Mouse (Mus musculus): ENCODE measurements around the gene Mast4. TPM values are rescaled to one million over a fixed set of nuclear protein-coding genes. Genes with fewer than 3 reads are reported as not detected.
A peak's percentile ranks its signal among the peaks of the same experiment; 100 is the strongest.

The Mast4 gene
- total RNA-seq, 1 experiment from 2014 or later: 60.8 TPM

DNA sequence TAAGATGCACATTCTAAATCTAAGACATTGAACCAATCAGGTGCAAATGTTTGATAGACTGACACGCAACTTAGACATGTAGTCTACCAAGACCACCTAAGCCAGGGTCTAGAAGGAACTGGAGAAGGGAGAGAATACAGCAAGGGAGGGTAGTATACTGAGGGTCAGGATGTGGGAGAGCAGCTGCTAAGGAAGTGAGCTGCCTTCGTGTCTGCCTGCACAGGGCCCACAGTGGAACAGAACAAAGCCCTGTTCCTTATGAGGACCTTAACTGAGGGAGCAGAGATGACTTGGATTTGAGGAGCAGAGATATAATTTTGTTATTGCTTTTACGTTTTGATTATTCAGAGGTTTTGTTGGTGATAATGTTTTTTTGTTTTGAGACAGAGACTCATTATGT is 138.4 kb downstream of the Mast4 start:
- no peak for DNase-seq

DNA sequence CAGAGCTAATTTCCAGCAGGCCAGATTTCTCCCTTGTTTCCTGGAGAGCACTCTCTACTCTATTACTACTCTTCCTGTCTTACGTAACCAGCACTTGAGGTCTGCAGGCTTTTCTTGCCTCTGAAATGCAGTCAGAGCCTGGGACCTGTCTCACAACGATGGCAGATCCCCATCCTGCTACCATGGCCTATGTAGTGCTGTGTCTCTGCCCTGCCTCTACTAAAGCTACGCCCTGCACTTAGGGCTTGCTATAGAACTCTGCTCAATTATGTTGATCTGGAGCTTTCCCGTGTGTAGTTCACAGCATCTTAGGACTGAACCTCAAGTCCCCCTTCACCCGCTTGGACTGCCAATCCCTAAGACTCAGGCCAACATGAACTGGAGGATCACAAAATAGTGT is 150.7 kb downstream of the Mast4 start:
- no peak for DNase-seq

DNA sequence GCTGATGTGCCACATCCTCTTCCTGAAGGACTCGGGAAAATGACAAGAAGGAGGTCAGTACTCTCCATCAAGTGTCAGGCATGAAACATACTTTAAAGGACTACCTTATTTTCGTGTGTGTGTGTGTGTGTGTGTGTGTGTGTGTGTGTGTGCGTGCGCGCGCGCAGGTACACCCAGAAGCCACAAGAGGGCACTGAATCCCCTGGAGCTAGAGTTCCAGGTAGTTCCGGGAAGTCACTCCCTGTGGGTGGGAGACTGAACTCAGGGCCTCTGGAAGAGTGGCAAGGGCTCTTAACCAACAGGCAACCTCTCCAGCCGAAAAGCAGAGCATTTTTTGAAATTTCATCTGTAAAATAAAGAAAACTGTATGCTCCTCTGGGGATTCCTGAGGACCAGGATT is 152.5 kb downstream of the Mast4 start:
- DNase-seq: no peak

DNA sequence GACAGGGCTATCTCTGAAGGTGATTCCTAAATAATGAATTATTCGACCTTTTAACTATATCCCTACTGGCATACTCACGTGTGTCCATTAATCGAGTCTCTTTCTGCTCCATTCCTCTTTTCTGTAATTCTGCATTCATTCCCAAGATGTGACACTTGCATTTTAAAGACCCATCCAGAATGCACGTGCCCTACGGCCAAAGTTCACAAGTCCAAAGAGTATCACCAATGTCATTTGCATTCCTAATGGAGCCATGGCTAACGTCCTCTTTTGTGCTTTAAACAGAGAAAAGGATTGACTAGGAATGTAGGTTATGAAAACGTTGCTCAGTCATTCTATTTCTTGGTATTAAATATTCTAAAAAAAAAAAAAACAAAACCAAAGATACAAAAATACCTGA is 157.4 kb downstream of the Mast4 start:
- DNase-seq: no peak

DNA sequence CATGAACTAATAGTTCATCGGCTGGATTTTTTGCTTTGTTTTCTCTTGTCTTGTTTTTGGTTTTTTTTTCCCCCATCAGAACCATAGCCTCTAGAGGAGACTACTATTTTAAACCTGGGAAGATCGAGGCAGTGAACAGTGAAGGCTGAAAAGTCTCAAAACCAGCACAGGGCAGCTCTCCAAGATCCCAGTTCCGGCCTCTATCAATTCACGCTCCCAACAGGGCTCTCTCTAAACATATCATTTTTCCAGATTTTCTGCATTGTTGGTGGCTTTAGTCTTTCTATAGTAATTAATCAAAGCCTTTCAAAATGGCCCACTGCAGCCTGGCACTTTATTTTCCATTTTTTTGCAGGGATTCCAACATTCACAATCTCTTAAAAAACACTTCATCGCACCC is 159.9 kb downstream of the Mast4 start:
- peak; percentile 33 for DNase-seq

DNA sequence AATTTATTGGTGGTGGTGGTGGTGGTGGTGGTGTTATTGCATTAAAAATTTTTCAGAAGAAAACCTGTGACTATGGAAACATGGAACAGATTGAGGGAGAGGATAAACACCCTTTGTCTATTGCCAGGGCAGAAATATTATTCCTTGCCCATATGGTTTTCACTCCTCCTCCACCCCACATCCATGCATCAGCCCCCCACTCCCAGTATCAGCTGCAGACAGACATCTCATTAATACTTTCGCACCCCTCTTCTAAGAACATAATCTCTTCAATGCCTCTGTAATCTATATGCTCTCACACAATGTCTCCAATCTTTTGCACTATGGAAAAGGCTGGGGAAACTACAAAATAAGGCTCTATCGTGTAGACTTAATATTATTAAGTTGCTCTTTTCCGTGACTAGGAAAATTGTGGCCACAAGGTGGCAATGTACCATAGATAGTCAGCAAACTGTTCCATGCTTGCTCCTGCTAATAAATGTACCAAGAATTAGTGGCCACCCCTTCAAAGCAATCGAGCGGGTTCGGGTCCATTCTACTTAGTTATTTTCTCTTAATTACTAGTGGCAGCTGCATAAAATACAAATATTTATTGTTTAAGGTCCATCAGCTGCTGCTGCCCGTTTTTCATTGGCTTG is 160.6 kb downstream of the Mast4 start:
- peak; percentile 82 for DNase-seq

DNA sequence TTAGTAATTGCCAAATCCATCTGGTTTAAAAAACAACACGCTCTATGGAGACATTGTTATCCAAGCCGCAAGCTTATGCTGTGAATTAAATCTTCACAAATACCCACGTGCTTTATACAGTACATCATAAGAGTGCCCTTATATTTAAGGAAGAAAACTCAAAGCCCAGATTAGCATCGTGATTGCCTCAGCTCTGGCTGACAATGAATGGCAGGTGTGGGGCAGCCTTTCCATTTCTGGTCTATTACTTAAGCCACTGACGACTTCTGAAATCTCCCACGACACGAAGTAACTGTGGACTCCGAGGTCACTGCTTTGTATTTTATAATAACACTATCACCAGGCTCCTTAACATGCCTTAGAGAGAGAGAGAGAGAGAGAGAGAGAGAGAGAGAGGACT is 182.4 kb downstream of the Mast4 start:
- no peak for DNase-seq

DNA sequence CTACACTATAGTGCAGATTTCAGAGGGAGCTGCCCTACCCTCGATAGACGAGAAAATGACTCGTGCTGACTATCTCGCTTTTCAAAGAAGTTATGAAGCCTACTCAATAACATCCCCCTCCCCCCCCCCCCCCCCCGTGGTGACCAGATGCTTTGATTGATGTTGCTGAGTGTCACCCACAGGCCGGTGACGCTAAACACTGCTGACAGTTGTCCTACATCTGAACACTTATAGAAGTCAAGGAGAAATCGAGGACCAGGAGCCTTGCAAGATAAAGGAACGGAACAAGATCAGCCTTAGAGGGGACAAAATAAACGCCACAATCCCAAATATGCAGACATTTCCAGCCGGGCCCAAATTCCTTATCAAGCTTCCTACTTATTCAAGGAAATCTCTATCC is 183.1 kb downstream of the Mast4 start:
- no peak for DNase-seq

DNA sequence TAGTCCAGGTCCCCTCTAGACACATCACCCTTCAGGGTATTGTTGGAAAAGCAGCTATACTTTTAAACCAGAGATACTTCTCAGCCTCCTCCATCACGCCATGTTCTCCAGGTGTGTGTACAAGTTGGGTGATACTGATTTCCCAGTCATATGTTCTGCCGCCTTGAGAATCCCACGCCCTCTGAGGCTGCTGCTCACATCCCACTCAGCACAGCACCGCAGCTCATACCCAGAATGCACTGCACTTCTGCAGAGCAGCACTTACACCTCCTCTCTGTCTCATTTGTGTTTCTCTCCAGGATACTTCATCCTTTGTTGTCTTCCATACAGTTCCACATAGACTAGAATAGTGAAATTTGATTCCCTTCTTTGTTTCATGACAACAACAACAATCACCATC is 183.6 kb downstream of the Mast4 start:
- DNase-seq: no peak

DNA sequence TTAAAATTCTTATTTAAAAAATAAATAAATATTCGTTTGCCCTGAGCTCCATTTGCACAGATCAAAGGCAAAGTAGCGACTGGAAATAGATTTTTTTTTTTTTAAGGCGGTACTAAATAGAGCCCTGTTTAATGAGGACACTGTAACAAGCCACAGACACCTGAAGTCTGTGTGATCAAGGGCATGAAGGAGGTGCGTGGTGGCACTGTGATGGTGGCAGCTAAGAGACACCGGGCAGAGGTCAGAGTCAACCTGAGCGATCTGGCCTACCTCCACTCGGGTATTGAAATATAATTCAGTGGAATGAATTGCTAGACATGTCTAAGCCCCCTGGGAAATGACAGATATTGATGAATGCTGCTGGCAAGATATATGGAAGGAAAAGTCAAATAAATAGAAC is 184.9 kb downstream of the Mast4 start:
- no peak for DNase-seq

DNA sequence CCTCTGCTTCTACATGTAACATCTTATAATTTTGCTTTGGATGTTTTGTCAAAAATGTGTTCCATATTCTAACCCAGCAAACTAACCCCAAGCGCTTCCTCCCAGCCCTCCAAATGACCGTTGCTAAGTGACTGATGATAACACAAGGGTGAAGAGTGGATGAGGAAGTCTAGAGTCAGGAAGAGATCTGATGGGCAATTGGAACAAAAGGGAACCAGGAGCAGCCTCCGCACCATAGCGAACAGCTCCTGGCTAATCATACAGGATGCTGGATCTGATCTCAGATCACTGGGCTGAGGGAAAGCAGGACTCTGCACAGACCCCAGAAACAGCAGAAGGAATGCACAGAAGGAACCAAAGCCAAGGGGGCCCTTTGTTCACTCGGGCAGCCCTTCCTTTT is 190.0 kb downstream of the Mast4 start:
- no peak for DNase-seq

DNA sequence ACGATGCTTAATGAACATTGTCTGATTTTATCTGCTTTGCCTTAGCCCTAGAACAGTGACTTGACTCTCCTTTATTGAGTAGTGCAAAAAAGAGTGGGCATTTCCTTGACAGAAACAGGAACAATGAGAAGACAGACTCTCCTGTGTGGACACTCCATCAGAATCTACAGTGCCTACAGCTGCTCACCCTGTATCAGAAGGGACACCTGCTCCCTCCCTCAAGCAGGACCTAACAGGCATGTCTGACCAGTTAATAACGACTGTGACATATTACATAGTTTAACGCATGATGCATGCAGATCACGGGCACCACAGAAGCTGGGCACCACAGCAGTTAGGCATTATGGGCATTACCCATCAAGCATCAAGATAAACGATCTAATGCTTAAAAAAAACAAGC is 193.0 kb downstream of the Mast4 start:
- no peak for DNase-seq

DNA sequence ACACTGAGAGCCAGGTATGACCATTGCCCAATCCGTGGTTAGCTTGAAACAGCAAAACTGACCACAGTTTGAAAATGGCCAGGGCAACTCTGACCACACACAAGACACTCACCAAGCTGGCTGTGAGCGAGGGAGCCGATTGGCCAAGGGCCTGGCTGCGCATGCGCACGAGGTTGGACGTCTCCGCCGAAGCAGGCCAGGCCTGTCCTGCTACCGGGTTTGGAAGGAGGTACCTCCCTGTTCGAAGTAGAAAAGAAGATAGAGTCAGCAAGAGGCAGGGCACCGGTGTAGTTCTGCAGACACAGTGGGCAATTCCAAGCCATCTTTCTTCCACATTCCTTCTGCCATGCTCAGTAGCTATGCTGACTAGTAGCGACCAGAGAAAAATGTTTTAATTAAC is 194.2 kb downstream of the Mast4 start:
- no peak for DNase-seq

DNA sequence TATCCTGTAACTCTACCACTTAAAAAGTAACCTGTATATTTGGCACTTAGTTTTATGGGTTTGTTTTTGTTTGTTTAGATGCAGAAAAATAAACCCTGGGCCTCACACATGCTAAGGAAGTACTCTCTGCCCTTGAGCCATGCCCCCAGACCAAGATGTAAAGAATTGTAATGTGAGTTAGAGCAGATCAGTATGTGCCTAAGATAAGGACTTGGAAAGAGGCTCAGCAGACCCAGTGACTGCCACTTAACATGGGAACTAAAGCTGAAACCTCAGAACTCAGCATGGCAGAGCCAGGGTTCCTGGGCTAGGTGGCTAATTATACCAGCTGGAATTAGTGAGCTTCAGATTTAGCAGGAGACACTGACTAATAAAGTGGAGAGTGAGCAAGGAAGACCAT is 196.0 kb downstream of the Mast4 start:
- no peak for DNase-seq

DNA sequence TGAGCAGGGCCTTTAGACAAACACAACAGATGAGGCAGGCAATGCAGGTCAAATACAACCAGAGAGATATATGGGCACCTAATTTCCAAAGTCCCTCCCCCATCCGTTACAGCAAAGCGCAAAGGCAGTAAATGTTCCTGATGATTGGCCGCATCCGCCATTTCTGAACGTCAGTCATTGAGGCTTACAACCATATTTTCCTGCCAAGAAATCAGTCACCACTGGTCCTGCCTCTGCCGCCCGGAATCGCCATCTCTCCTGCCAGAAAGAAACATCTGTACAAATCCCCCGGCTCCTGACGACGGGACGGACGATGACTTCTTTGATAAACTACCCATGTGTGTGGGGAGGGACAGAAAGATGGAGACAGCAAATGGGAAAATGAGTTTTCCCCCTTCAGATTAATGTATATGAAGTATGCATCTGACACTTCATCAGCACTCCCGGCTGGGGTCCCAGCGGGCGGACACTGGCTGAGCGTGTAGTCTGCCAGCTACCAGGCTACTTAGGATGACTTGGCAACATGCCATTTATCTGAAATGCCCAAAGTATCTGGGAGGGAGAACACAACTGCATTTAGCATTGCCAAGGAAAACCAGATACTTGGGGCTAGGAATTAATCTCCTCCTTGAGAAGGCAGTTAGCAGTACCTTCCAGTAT is 198.9 kb downstream of the Mast4 start:
- DNase-seq: no peak

DNA sequence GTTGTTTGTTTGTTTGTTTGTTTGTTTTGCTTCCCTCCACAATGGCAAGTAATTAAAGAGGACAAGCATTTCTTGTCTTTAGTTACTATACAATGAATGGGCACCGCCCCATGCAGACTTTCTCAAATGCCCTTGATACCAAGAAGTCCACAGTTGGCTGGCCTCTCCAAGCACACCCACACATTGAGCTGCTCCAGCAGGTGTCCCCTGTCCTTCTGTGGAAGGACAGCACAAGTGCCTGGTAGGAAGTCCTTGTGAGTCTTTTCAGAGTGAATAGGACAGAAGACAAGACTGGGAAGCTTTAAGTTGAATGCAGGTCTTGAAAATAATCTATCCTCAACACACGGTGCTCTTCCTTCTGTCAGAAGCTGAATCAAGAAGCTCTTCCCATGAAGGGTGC is 202.5 kb downstream of the Mast4 start:
- DNase-seq: no peak

DNA sequence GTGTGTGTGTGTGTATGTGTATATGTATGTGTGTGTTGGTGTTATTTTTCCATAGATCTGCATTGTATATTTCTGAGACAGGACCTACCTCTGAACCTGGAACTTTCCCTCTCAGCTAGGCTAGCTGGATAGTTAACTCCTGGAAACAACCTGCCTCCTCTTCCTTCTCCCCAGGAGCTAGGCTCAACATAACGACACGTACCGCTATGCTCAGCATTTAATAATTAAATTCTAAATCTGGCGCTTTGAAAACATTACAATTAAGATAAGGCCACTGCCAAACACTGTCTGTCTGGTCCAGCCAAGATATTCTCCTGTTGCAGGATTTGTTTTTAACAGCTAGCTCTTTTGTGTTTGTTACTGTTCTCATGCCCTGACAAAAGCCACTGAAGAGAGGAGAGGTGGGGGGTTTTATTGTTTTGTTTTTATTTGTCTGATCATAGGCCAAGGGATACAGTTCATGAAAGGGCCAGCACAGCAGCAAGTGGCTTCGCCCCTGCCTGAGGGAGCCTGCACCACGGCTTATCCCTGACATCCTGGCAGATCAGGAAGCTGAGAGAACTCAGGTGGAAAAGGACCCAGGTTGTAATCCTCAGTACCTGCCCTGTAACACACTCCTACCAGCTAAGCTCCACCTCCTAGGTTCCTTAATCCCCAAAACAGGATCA is 205.0 kb downstream of the Mast4 start:
- no peak for DNase-seq

DNA sequence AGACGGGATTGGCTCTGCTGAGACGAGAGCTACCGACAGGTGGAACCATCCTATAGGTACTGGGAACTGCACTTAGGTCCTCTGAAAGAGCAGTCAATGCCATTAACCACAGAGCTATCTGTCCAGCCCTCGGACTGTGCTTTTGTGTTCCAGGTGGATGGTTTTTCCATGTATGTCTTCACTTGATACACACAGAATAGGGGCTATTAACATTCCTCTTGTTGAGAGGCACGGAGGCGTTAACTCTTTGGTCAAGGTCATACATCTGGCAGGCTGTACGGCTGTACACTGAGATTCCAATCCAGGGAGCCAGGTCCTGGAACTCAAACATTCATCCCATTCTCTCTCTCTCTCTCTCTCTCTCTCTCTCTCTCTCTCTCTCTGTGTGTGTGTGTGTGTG is 205.6 kb downstream of the Mast4 start:
- no peak for DNase-seq

DNA sequence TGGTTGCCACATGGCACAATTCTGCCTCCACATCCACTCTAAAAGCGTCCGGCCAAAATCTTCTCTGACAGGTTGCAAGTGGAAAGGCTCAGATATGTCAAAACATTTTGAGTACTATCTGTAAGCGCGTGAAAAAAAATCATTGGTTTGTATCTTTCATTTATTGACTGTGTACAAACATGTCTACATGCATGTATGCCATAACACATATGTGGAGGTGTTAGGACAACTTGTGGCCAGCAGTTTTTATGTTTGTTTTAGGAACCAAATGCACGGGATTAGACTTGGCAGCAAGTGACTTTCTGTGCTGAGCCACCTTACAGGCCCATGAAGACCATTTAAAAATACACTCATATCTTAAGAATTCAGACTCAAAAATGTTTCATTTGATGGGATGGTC is 206.7 kb downstream of the Mast4 start:
- no peak for DNase-seq

DNA sequence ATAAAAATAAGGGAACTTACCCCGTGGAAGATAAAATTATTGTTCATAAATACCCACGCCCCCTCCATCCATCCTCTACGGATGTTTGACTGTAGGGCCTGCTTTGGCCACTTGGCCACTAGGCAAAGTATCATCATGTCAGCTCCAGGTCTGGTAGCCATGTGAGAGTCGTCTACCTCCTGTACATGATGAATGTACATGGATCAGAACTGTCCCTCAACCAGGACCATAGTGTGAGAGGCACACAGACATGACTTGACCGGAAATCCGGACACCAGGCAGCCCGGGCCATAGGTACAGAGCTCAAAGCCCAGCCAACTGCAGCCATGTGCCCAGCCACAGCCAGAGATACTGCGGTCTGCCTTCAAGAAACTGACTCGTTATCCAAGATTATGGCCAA is 210.6 kb downstream of the Mast4 start:
- no peak for DNase-seq

DNA sequence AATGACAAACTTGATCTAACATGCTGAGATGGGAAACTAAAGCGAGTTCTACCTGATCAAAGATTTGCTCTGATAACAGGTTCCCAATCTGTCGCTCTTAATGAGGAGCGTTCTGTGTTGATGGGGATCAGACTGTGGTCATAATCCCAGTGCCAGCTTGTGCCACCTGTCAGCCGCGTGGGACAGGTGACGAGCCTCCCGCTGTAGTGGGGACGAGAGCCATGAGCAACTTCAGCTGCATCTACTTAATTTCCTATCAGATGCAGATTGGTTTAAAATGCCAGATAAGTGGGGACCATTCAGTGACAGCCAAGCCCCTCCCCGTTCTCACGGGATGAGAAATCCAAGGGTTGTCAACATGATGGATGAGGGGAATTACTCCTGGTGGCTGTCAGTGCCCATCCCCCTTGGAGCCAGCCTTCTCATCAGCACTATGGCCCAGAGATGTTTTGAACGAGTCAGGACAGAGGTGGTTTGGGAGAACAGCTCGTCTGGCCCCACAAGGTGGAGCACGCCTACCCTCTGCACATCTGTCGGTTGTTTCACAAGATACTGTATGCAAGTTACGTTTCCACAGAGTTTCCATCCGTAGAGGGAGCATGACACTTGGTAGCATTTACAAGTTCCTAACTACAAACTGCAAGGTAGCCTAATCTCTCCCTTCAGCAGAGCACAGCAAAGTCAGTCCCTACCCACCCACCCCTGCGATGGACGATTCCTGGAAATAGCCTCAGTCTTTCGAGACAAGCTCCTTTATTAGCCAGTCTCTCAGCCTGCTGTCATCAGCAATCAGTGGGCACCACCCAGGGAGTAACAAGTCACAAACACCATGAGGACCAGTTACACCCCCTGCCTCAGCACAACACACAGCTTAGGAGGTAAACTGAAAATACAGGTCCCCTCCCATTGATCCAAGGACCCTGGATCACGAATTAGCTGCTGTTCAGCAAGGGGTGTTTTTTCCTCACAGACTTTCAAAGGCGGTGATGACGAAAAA is 212.2 kb downstream of the Mast4 start:
- DNase-seq: no peak

DNA sequence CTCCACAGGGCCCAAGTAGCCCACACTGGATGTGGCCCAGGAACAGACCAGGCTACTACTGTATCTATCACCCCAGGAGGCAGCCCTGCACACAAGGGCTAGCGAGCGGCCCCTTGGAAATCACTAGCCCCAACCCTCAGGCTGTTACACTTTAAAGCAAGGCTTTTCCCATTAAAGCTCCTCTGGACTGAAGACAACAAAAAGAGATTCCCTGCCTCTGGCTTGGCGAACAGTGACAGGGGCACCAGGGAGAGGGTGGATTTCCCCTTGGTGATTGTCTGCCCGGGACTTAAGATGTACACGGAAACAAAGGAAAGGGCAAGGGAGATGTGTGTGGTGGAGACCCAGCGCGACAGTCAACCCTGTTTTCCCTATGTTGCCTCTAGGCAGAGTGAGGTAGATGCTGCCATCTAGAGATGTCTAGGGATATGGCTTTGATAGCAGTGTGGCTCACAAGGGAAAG is 213.6 kb downstream of the Mast4 start:
- DNase-seq: no peak

DNA sequence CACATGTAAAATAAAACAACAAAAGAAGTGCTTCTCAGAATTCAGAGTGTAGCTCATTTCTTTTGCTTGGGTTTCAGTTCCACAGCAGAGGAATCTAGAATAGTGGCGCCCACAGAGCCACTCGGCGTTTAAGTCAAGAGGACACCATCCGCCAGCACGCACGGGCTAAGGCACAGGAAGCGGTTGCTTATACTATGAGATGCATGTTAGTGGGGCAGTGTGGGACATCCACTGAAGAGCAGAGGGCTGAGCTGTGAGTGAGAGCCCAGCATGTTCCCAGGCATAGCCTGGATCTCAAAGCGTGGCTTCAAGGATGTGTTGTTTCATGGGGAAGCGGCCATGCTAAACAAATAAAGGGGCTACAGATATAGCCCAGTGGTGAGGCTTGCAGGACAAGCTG is 214.6 kb downstream of the Mast4 start:
- no peak for DNase-seq
